Mouse (Mus musculus) thymus, adult 2 months (tissue): ENCODE measurements around the gene Wnk4.

ENCODE experiments used
- CTCF ChIP-seq: fragments of 200-500 bp; IDR thresholded peaks from 2 replicates; pipeline ENCODE4 v1.5.1; 2012; ENCODE audit warnings: mild to moderate bottlenecking, control low read depth, low read length, moderate library complexity, borderline replicate concordance; ENCODE audit not compliant: control insufficient read depth, poor library complexity, insufficient read depth; ENCODE audit errors: extremely low read depth
- POLR2A ChIP-seq: fragments of 200-500 bp; IDR thresholded peaks from 2 replicates; pipeline ENCODE4 v1.6.1; 2012; ENCODE audit warnings: mild to moderate bottlenecking, low read length, control low read depth, moderate library complexity; ENCODE audit not compliant: control insufficient read depth, poor library complexity, insufficient read depth; ENCODE audit errors: extremely low read depth

- TF ChIP-seq POLR2A (no peak), CTCF (no peak)
These were observed 9.3 kb downstream of the Wnk4 start for GRCm38 (mm10) chr11:101269577-101270116.
